ENCODE assay signal across 9 mouse cellular contexts in genomic region chr14:32388196-32388595, GRCm38 (mm10). TPM values are rescaled to one million over a fixed set of nuclear protein-coding genes. Genes with fewer than 3 reads are reported as not detected.
DNase-seq lines count a peak whose midpoint lies in the region; ATAC-seq and TF ChIP-seq lines count a peak whose summit lies in the region.
"Had no signal": no experiment of that assay in that cellular context is flagged by ENCODE, and none has a peak within 500 bp of the region (broad histone marks: within the 10 kb centered on the region; RNA-seq: fewer than 3 reads in every experiment).

1700024G13Rik (minus strand) TSS chr14:32388391.

- WGBS in kidney, adult 2 months: 3% methylated on average over 13 of the region's 13 CpGs
- 4% methylated on average over 13 of the region's 13 CpGs for WGBS in lung, embryonic 16.5 days

- H3K27ac ChIP-seq in kidney, adult 2 months (ENCODE audit: insufficient read depth, low read depth, low read length): no peak within 1 kb of the TSS
- H3K27ac ChIP-seq in lung, embryonic 16.5 days (ENCODE audit: low read length): no peak within 1 kb of the TSS

- no peak for TF ChIP-seq POLR2A in kidney, adult 2 months (IDR thresholded peaks at IDR 0.05; ENCODE audit: low read depth, low read length)

- TF ChIP-seq CTCF in kidney, adult 2 months (conservative IDR thresholded peaks at IDR 0.05; ENCODE audit: insufficient read depth, insufficient read length, low read depth, low read length): no peak

- peak; percentile 14 for DNase-seq in 416B (ENCODE audit: low read depth)
- DNase-seq in adrenal gland, postnatal 4 days (ENCODE audit: low spot score in 2 of 2): peak; percentile 26 to 49
- peak; percentile 14 for DNase-seq in heart, adult 8-10 months (ENCODE audit: low spot score)
- peak; percentile 69 for DNase-seq in kidney, adult 2 months
- peak; percentile 91 for DNase-seq in retina, postnatal 1 day
- no peak for DNase-seq in urinary bladder, postnatal 4 days (ENCODE audit: low spot score in 2 of 2)

- no peaks in the 10 kb centered on the region for H3K27me3 ChIP-seq in kidney, adult 2 months (replicated peaks; ENCODE audit: control insufficient read depth, insufficient read depth, low read length)
- no peaks in the 10 kb centered on the region for H3K27me3 ChIP-seq in lung, embryonic 16.5 days (ENCODE audit: control insufficient read depth, insufficient read depth, low read depth, low read length)

- no peaks in the 10 kb centered on the region for H3K36me3 ChIP-seq in kidney, adult 2 months (ENCODE audit: control insufficient read depth, insufficient read depth, low read length)
- H3K36me3 ChIP-seq in lung, embryonic 16.5 days (ENCODE audit: control insufficient read depth, insufficient read depth, low read length): no peaks in the 10 kb centered on the region

- peak; percentile 94 for ATAC-seq in lung, embryonic 16.5 days (ENCODE audit: low read depth)
- no peak for ATAC-seq in cerebellum, adult (ENCODE audit: insufficient number of reproducible peaks, low FRiP score, low TSS enrichment)

- no peaks in the 10 kb centered on the region for H3K4me1 ChIP-seq in kidney, adult 2 months (ENCODE audit: control insufficient read depth, insufficient read depth, low read length)
- H3K4me1 ChIP-seq in lung, embryonic 16.5 days (replicated peaks; ENCODE audit: control insufficient read depth, insufficient read depth, low read length): no peaks in the 10 kb centered on the region

- H3K4me2 ChIP-seq in lung, embryonic 16.5 days (ENCODE audit: low read depth, low read length): no peak within 1 kb of the TSS

- H3K9me3 ChIP-seq in lung, embryonic 16.5 days (ENCODE audit: control insufficient read depth, low read length): no peaks in the 10 kb centered on the region

- no peak within 1 kb of the TSS for H3K4me3 ChIP-seq in kidney, adult 2 months (ENCODE audit: insufficient read depth, low read depth, low read length)
- no peak within 1 kb of the TSS for H3K4me3 ChIP-seq in lung, embryonic 16.5 days (ENCODE audit: low read length)

- no peak within 1 kb of the TSS for H3K9ac ChIP-seq in lung, embryonic 16.5 days (ENCODE audit: low read length)

RNA-seq across cellular contexts. Expression of gene 1700024G13Rik, which starts in this region (rescaled TPM):
- not detected for total RNA-seq in adrenal gland, postnatal 4 days (2021)
- total RNA-seq in heart, adult 8-10 months (2022): not detected
- polyA plus RNA-seq in kidney, adult 2 months (2012; rRNA removed): not detected in 2 replicates
- polyA plus RNA-seq in lung, embryonic 16.5 days (2015; fragmentation: Nextera tagmentation; extraction: Ambion mirVana): 1.6 and 2.9 TPM in 2 replicates
- total RNA-seq: neutrophil, adult 5-6 weeks had no signal

Comparison
In these comparisons a context has a peak if more than half of its experiments do, and no peak if none do; other contexts are left out.
1. Peak in DNase-seq in adrenal gland, postnatal 4 days; RNA of the gene not detected or under 1 TPM.
2. Peak in DNase-seq in heart, adult 8-10 months; RNA of the gene not detected or under 1 TPM.
3. Peak in DNase-seq in kidney, adult 2 months; RNA of the gene not detected or under 1 TPM.
4. DNase-seq: peak in 416B (single experiment) and retina, postnatal 1 day (single experiment); none in urinary bladder, postnatal 4 days (0 of 2).